Mouse (Mus musculus) frontal cortex, postnatal 14 days (tissue): ENCODE data around the gene Col8a1.

Experiments used
- DNase-seq, 2 experiments: peaks; one replicate each; pipeline ENCODE4 v3.0.0; 2022; ENCODE audit warnings: low spot score in 2 of 2

The Col8a1 gene

DNA sequence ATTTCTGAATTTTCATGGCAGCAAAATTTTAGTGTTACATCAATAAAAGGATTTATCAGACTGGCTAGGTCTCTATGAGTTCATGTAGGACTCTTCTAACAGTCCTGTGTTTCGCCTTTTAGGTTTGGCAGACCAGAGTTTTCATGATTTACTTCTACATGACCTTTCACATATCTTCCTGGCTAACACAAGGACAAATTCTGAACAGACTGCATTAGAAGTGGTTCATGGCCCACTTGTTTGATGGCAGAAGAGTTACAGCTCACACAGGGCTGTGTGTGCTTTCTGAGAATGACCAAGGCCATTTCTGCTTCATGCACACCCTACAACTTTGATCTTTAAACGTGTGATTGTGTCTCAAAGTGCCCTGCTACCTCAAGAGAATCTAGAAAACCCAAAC lies 82.3 kb downstream of the Col8a1 start:
- no peak for DNase-seq

DNA sequence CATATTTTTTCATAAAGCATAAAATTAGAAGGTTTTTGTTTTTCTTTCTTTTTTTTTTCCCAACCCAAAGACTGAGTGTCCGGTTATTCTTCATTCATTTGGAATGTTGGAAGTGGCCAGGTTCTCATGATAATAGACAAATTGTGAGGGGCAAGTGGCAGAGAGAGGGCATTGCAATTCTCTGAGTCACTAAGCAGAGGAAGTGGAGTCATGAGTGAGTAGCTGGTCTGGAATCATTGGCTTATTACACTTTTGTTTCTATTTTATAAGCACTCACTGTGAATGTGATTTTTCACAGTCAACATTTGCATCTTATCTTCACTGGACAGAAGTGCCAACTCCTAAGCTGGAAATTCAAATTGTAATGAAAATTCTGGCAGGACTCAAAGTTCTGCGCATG lies 82.9 kb downstream of the Col8a1 start:
- DNase-seq: no peak

DNA sequence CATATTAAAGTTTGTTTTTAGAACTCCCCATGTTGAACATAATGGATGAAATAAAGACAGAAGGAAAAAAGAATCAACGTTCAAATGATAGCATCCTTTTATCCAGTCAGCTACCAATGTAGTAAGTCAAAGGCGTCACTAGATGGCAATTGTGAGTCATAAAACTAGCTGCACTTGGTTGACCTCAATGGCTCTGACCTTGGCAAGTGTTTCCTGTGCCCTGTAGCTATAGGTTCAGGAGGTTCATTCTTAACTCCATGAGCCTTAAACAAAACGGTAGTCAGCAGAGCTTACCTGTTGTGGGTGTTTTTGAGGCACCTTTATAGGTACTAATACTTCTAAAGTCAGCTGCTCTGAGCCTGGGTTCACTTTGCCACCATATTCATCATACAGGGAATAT lies 85.2 kb downstream of the Col8a1 start:
- DNase-seq: no peak

DNA sequence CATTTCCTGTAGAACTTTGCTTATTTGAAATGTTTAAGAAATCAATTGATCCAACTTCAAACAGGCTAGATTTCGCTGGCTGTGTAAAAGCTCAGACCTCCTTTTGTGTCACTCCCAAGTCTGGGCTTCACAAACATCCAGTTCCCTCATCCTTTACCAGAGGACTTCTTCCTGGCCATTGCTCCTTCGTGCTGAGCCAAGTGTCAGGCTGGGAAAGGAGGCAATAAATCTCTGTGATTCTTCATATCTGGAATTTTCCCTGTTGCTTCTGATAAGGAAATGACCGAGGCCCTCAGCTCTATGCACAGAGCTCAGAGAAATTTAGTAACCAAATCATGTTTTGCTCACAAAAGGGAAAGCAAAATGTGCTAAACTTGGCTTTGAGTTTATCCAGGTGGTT lies 91.9 kb downstream of the Col8a1 start:
- DNase-seq: no peak

DNA sequence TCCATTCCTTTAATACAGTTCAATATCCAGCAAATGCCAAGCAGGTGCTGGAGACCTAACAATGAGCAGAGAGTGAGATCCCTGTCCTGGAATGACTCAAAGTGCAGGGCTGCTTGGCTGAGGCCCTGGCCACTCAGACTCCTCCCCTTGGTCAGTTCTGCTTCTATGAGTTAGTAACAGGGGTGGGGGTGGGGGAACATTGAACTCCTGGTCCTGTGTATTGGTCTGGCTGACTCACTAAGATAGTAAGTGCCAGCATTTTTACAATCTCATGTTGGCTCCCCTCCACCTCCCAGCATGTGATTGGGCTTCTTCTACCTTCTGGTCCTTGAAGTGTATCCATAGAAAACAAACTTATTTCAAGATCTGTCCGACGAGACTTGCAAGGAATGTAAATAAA lies 104.6 kb downstream of the Col8a1 start:
- DNase-seq: no peak

DNA sequence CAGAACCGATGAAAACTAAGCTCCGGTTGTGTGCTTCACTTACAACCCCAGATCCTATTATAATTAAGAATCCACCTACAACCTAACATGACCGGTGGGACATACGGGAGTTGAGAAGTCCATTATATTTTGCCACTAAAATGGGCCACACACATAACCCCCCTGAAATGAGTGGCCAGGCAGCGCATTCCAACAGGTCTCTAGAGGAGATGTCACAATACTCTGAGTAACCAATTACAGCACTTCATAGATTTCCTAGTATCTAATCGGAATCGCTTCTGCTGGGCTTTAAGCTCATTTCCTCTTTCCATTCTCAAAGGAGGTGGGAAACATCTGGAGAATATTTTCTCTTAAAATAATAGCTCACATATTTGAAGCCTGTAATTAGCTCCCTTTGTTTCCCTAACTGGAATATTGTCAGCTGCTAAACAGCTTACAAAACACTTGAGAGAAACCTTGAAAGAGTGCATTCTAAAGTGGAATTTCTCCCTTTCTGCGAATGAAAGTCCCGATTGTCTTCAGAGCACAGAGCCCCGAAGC lies 113.1 kb downstream of the Col8a1 start:
- no peak for DNase-seq

DNA sequence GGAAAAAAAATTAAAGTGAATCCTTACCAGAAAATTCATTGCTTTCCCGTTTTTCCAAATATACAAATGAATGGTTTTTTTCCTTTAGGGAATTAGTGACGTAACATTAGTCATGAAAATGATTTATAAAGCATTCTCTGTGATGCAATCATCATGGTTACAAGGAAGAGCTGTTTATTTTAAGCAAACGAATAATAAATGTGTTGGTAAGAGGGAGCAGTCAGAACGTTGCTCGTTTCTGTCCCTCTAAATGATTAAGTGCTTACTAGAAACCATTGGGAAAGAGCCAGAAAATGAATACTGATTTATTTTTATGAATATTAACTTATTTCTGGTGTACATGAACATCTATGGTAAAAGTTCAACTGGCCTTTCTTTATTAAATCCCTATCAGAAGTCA lies 119.8 kb downstream of the Col8a1 start:
- DNase-seq: no peak

DNA sequence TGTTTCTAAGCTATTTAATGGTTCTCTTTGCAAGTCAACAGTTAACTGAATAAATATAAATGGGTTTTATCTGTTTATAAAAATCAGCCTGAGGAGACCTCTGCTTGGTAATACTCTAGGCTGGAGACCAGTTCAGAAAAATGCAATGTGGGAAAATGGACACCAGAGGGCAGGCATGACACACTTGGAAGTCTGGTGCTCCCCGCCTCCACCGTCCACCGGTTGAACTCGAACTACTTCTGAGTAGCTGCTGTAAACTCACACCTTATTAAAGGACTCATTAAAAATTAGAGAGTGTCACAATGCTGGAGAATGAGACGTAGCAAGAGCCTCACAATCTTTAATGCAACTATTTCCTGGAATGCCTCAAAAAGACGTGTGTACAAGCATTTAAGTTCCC lies 120.3 kb downstream of the Col8a1 start:
- DNase-seq: peak; percentile 25 to 74

DNA sequence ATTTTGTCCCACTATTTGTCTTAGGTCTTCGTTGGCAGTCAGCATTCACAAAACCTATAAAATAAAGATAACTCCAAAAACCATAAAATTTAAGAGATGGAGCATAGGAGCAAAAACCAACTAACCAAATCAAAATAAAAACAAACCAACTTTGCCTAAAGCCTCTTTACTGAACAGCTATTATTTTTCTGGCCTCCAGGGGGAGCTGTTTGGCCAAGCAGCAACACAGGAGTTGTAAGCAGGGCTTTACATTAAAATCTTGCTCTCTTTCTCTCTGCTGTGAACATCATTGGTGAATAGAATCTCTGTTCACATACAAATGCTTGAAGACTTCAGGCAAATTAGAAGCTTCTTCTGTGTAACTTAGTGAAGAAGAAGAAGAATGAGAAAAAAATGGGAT lies 142.8 kb downstream of the Col8a1 start:
- DNase-seq: no peak

DNA sequence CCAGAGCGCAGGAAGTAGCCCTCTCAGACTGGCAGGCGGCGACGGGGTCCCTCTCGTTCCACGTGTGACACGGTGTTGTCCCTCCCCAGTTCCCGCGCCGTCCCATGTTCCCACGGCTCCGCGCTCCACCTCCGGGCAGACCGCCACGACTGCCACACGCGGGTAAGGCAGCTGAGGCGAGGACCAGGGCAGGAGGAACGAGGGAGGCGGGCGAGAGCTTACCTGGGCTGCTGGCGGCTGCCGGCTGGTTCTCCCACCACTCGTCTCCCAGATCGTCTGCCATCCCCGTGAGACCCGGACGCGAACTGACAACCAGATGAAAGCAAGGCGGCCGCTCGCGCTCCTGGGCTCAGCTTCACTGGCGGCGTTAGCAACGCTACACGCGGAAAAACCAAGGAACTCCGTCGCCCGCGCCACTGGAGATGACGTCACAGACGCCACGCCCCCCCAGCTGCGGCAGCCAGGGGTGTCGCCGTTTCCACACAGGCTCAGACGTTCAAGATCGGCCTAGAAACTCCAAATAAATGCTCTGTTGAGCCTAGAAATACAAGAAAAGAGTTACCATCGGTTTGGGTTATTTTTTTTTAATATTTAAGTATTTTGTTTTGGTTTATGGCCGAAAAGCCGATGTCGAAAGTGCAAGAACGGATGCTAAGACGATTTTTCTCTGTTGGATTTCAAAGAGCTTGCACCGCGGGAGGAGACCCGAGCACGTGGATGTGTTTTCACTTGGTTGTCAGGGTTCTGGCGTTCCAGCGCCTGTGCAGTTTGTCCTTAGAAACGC lies 147.9 kb downstream of the Col8a1 start, which contains the start of gene Cmss1:
Gene Cmss1 (minus strand): TSS at position 421 of the 784 bp plus-strand sequence.
- DNase-seq: peak; percentile 58 to 79

DNA sequence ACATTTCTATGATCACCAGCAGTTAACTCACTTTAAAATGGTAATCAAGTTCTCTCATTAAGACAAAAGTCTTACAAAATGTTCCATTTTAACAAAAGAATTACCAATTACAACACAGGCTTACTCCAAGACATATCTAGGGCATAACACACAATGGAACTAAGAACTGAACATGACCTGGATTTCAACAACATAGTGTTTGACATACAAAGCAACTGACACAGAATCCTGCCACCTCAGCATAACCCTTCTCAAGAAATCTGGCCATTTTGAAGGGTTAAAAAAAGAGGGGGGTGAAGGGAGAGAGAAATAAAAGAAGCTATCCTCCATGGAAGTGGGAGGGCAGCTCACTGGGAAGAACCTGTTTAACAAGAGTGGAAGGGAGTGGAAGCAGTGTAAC lies 153.5 kb downstream of the Col8a1 start:
- no peak for DNase-seq

DNA sequence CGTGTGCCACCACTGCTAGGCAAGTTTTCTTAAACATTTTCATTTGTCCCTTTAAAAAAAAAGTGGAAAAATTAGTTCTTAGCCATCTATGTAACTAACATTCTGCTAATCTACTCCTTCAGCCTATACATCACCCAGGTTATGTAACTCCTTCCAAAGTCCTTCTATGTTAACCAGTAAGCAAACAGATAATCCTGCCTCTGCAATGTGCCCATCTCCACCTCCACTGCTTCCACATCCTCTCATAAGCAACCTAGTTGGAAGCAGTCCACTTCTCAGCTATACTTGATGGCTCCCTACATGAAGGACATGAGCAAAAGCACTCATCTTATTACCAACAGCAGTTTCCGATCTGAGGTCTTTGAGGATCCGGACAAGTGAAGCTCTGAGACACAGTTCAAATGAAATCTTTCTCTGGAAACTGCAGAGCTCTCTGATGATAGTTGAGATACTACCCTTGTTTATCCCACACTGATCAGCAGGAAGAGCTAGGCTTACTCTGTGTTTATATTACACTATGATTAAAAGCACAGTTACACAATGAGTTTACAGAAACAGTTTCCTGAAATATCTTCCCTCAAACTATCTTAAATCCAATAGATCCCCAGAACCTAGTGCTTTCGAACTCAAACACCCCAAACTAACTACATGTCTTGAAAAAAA lies 157.1 kb downstream of the Col8a1 start:
- DNase-seq: no peak

DNA sequence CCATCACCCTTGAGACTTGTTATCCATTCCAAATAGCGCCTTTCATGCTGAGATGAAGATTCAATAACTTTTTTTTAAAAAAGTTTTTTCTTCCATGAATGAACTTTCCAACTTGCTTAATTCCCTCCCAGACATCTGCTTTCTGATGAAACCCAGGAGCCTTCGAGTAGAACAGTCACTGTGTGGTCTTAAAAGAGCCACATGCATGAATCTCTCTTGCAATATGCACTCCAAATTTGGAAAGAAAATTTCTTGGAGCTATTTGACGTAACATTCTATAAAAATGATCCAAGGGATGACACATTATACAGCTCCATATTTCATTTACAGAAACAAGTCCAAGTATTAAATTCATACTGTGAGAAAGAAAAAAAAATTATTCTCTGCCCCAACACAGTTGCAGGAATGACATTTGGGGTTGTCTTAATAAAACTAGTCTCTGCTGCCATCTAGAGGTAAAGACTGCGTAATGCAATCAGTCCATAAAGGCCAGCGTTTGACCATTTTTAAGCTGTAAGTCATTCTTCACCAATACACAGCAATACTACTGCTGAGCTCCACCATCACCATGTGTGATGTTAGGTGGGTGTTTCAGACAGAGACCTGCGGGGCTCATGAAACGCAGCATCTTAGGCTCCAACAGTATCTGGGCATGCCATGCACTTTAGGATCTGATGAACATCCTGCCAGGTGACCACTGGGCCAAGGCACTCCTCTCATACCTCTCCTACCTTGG lies 160.9 kb downstream of the Col8a1 start:
- DNase-seq: no peak

DNA sequence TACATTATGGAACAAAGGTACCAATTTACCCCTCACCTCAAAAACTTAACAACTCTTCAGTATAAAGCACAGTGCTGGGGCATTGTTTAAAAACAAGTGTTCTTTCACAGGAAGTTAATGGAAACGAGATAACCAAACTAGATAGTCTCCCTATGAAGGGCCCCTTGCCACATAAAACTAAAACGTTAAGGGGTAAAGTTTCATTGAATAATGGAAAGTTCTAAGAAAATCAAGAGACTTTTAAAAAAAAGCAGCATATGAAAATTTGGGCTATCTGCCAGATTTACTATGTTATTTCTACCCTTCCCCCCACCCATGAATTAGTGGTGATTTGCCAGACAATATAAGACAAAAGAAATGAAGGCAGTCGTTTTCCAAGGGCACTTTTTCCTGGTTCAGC lies 169.3 kb downstream of the Col8a1 start:
- no peak for DNase-seq

DNA sequence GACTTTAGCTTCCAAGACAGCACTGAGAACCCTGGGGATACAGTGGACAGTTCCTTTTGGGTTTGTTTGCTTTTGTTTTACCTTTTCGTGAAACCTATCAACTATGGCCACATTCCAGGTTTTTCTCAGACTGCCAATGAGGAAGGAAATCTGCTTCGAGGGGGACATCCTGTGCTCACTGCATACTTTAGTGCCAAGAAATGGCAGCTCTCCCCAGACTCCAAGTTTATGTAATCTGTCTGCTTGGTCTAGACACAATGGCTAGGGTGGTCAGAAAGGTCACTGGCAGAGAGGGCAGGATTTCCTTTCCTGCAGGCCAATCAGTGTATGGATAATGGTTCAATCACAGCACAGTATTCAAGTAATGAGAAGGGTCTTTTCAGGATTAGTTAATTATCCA lies 172.5 kb downstream of the Col8a1 start:
- DNase-seq: no peak

DNA sequence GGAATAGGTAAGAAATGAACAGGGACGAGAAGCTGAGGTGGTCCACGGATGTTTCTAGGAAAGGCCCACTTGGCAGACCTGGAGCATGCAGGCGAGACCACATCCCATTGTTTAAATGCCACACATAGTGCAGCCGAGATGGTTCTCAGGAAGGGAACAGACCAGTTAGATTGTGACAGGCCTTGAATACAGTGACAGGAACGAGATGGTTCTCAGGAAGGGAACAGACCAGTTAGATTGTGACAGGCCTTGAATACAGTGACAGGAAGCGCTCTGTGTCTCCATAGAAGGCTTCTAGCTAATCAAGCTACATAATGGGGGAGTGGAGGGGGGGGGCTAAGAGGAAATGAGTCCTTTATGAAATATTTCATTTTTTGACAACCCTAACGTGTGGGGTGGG lies 174.5 kb downstream of the Col8a1 start:
- DNase-seq: no peak

DNA sequence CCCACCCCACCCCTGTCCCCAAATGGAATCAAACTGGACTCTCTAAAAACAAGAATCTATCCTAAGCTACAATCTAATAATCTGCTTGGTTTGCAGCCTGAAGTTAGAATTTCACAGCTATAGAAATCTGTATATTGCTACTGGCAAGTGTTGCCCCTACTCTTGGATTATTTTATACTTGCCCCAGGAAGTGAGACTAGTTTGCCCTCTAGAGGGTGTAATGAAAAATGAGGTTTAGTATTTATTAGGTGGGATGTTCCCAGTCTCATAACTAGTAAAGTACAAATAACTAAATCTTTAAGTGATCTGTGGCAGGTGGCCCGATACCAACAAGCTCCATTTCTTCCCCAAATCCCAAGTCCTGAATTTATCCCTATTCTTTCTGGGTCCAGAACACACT lies 177.0 kb downstream of the Col8a1 start:
- DNase-seq: no peak

DNA sequence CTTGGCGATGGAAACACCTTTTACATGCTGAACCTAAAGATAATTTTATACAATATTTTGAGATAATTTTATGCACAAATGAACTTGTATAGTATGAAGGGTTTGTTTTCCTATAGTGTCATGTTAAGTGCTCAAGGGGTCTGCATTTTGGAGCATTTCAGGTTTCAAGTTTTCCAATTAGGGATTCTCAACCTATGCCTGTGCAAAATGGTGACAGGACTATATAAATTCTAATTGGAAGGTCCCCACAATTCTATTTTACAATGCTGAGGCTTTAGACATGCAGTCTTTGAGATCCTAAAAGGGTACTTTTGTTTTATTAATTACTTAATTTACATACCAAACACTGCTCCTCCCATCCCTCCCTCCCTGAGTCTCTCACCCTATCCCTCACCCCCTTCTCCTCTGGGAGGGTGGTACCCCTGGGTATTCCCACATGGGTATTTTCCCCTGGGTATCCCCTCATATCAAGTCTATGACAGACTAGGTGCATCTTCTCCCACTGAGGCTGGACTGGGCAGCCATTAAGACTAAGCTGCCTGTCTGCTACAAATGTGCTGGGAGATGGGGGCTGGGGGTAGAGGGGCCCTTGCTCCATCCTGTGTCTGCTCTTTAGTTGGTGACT lies 178.7 kb downstream of the Col8a1 start:
- no peak for DNase-seq
